Comparison of ENCODE assay signal across 9 mouse cellular contexts in the genomic region with DNA sequence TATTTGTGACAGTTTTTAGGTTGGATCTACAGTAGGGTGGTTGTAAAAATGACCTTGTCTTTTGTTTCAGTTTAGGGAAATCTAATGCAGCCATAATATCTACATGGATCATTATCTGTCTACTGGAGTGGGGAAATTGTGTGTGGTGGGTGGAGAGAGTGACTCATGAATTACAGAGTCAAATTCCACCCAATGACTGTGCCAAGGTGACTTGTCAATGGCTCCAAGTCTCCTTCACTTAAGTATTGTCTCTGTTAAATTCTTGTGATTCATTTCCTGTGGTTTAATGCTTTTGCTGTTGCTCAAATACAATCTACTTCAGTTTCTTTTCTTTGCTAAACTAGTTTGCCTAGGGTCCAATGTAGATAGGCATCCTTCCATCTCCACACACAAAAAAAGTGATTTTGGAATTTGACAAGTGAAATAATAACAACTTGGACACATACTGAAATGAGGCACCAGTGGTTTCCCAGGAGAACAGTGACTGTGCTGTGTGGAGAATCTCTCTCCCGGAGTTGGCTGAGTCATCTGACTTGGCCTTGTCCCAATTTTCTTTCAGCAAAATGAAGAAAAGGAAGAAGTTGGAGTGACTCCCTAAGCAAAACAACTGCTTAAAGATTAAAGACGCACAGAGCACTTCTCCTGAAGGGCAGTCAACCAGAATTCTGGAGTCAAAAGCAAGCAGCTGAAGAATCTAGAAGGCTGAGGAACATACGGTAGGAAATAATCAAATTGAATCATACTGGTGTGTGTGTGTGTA.
DNase-seq lines count a peak whose midpoint lies in the region; ATAC-seq and TF ChIP-seq lines count a peak whose summit lies in the region.
"Had no signal": no experiment of that assay in that cellular context is flagged by ENCODE, and none has a peak within 500 bp of the region (broad histone marks: within the 10 kb centered on the region; RNA-seq: fewer than 3 reads in every experiment).

No protein-coding gene starts in this region.

- H3K4me1 ChIP-seq in forebrain, embryonic 16.5 days (replicated peaks; ENCODE audit: control insufficient read depth, insufficient read depth, low read length): no peaks in the 10 kb centered on the region; the same call in 1 of the 2 replicates
- H3K4me1 ChIP-seq: liver, embryonic 13.5 days had no signal

- H3K4me2 ChIP-seq in forebrain, embryonic 16.5 days (ENCODE audit: low read length): no peak overlapping the region
- H3K4me2 ChIP-seq: liver, embryonic 13.5 days had no signal

- TF ChIP-seq CTCF in C2C12 (IDR thresholded peaks at IDR 0.05; ENCODE audit: control insufficient read depth, insufficient read depth, insufficient read length): no peak

- no peak overlapping the region for H3K4me3 ChIP-seq in C2C12 (ENCODE audit: insufficient read depth, poor library complexity, severe bottlenecking)
- H3K4me3 ChIP-seq in forebrain, embryonic 16.5 days (replicated peaks; ENCODE audit: low read length): no peak overlapping the region
- H3K4me3 ChIP-seq: liver, embryonic 13.5 days had no signal

- H3K79me2 ChIP-seq in C2C12 (ENCODE audit: control insufficient read depth, insufficient read depth): no peaks in the 10 kb centered on the region

- peak; percentile 54 for ATAC-seq in forebrain, embryonic 16.5 days
- ATAC-seq in CD4-positive, CD25-positive, alpha-beta regulatory T cell, adult 4 months: no peak

- no peaks in the 10 kb centered on the region for H3K27me3 ChIP-seq in C2C12 (ENCODE audit: control insufficient read depth, insufficient read depth, insufficient read length)
- no peaks in the 10 kb centered on the region for H3K27me3 ChIP-seq in forebrain, embryonic 16.5 days (replicated peaks; ENCODE audit: control insufficient read depth, insufficient read depth, low read length)
- H3K27me3 ChIP-seq: liver, embryonic 13.5 days had no signal

- WGBS in forebrain, embryonic 16.5 days: 18% methylated on average over 3 of the region's 3 CpGs

- no peaks in the 10 kb centered on the region for H3K9me3 ChIP-seq in forebrain, embryonic 16.5 days (ENCODE audit: control insufficient read depth, low read length)
- H3K9me3 ChIP-seq: liver, embryonic 13.5 days had no signal

- peak; percentile 6 for DNase-seq in cerebellum, adult 11-12 months
- no peak for DNase-seq in cerebellum, adult 11 months
- peak; percentile 20 to 38 for DNase-seq in heart, postnatal 36 days
- DNase-seq in left cerebral cortex, postnatal 10 days (ENCODE audit: extremely low spot score in 1 of 2, low spot score in 2 of 2): peak; percentile 21 to 25
- DNase-seq in right cerebral cortex, postnatal 25 days: peak; percentile 5
- DNase-seq: liver, embryonic 13.5 days had no signal

- intact Hi-C loops in heart, postnatal 36 days (cut with DNase I): no loop called here
- intact Hi-C loops in left cerebral cortex, postnatal 10 days (cut with DNase I): no loop called here

- no peak overlapping the region for H3K9ac ChIP-seq in forebrain, embryonic 16.5 days (replicated peaks; ENCODE audit: low read depth, low read length)
- H3K9ac ChIP-seq: liver, embryonic 13.5 days had no signal

- no peak overlapping the region for H3K27ac ChIP-seq in forebrain, embryonic 16.5 days (ENCODE audit: low read length)
- H3K27ac ChIP-seq: liver, embryonic 13.5 days had no signal

- no peaks in the 10 kb centered on the region for H3K36me3 ChIP-seq in C2C12 (ENCODE audit: control insufficient read depth, insufficient read depth)
- no peaks in the 10 kb centered on the region for H3K36me3 ChIP-seq in forebrain, embryonic 16.5 days (ENCODE audit: control insufficient read depth, insufficient read depth)
- H3K36me3 ChIP-seq: liver, embryonic 13.5 days had no signal

- H3K79me3 ChIP-seq in C2C12 (ENCODE audit: low read depth): no peaks in the 10 kb centered on the region

- no peak overlapping the region for H3ac ChIP-seq in C2C12 (ENCODE audit: control insufficient read depth, insufficient read length, low read depth)

TF ChIP-seq in C2C12, 6 proteins besides CTCF, POLR2A, EP300 and RAD21:
- TF ChIP-seq MYOG (IDR thresholded peaks at IDR 0.05; ENCODE audit: control insufficient read depth, extremely low read depth, insufficient read length) (no peak), USF1 (IDR thresholded peaks at IDR 0.05; ENCODE audit: low read depth) (peak; percentile 21), CEBPB (IDR thresholded peaks at IDR 0.05; ENCODE audit: low read depth) (peak; percentile 29), MYOD1 (IDR thresholded peaks at IDR 0.05; ENCODE audit: control insufficient read depth, insufficient read length, low read depth) (peak; percentile 16), MAX (IDR thresholded peaks at IDR 0.05) (no peak), FOSL1 (IDR thresholded peaks at IDR 0.05; ENCODE audit: insufficient read depth, low read length, poor library complexity, severe bottlenecking) (peak; percentile 83)
